Mouse (Mus musculus): ENCODE data around the gene Sox10. TPM values are rescaled to one million over a fixed set of nuclear protein-coding genes. Genes with fewer than 3 reads are reported as not detected.

The Sox10 gene
- not detected for polyA plus RNA-seq (2014; fragmentation: Illumina TruSeq; extraction: RNeasy Lipid Tissue Mini Kit (QIAGEN cat#74804); ENCODE audit: low read depth, low replicate concordance)

GRCm38 (mm10) chr15:79165140-79165539 is at the start of gene Sox10:
Gene Sox10, minus strand, starts transcription at chr15:79165240.

DNA sequence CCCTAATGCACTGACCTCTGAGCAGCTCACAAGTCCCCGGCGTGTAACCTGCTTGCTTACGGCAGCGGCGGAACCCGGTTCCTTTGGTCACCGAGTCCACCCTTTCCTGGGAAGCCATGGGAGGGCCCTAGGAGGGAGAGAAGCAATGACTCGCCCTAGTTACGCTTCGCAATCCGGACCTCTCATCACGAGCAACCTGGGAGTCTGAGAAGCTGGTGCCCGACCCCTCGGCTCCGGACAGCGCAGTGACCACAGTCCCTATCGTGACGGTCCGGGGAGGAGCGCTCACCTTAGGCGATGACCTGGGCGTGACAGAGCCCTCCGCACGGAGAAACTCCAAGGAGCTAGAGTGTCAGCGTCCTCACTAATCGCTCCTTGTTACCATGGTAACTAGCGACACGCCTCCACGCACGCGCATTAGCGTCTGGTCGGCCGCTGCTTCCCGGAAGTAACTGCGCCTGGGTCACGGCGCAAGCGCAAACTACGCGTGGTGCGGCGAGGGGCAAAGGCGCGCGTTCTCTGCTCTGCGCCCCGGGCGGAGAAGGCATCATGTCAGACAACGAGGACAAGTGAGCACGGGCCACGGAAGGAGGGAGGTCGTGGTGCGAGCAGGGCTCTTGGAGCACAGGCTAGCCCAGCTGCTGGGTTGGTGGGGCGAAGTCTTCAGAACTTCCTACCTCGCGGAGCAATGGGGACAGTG is 24.0 kb downstream of the Sox10 start, which contains the start of the genes Polr2f and 1700088E04Rik:
Polr2f (plus strand) TSS at position 144 of the 700 bp plus-strand sequence.
1700088E04Rik (minus strand) TSS at position 388 of the 700 bp plus-strand sequence.

DNA sequence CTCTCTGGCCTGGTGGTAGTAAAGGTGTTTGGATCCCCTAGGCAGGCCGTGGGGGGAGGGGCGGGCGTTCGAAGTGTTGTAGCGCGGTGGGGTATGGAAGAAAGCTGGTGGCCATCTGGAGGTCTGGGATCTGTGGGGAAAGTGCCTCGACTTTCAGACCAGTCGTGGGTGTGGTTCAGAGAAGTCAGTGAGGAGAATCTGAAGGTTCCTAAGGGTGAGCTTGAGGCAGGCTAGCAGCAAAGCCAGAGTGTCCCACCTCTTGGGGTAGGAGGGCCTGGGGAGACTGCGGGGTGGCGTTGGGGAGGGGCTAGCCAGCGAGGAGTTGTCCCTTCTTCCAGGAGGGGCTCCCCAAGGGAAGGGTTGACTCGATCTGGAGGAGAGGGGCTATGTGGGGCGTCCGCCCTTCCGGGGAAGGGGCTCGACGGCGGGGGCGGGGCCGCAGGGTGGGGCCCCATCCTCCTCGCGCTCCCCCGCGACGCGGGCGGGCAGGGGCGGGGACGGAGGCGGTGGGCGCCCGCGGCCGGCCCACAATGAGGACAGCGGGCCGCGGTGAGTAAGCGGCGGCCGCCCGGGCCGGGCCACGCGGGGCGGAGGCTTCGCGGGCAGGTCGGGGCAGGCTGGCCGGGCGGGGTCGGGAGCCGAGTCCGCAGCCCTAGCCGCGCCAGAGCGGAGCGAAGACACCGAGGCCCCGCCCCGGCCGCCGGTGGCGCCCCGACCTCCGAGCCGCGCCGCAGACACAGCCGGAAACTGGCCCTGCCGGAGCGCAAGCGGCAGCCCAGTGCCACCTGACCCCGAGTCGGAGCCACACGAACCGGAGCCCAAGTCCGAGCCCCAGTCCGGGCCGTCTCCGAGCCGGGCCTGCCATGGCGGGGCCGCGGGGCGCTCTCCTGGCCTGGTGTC is 56.4 kb downstream of the Sox10 start, which contains the start of gene Micall1:
Micall1 (plus strand) TSS at position 478 of the 900 bp plus-strand sequence.

Other genes starting within 250 kb of the Sox10 start
- gene Lgals1, start 238.5 kb downstream of the Sox10 start, polyA plus RNA-seq (2014; fragmentation: Illumina TruSeq; extraction: RNeasy Lipid Tissue Mini Kit (QIAGEN cat#74804); ENCODE audit: low read depth, low replicate concordance): 6.5 TPM
- 6.2 TPM for gene Nol12, start 230.3 kb downstream of the Sox10 start, polyA plus RNA-seq (2014; fragmentation: Illumina TruSeq; extraction: RNeasy Lipid Tissue Mini Kit (QIAGEN cat#74804); ENCODE audit: low read depth, low replicate concordance)
- 4.3 TPM for gene Triobp, start 217.5 kb downstream of the Sox10 start, polyA plus RNA-seq (2014; fragmentation: Illumina TruSeq; extraction: RNeasy Lipid Tissue Mini Kit (QIAGEN cat#74804); ENCODE audit: low read depth, low replicate concordance)
- 127 TPM for gene H1f0, start 136.8 kb downstream of the Sox10 start, polyA plus RNA-seq (2014; fragmentation: Illumina TruSeq; extraction: RNeasy Lipid Tissue Mini Kit (QIAGEN cat#74804); ENCODE audit: low read depth, low replicate concordance)
- not detected for gene Galr3, start 123.4 kb downstream of the Sox10 start, polyA plus RNA-seq (2014; fragmentation: Illumina TruSeq; extraction: RNeasy Lipid Tissue Mini Kit (QIAGEN cat#74804); ENCODE audit: low read depth, low replicate concordance)
- gene Ankrd54, start 102.3 kb downstream of the Sox10 start, polyA plus RNA-seq (2014; fragmentation: Illumina TruSeq; extraction: RNeasy Lipid Tissue Mini Kit (QIAGEN cat#74804); ENCODE audit: low read depth, low replicate concordance): 1.3 TPM
- gene Eif3l, start 90.1 kb downstream of the Sox10 start, polyA plus RNA-seq (2014; fragmentation: Illumina TruSeq; extraction: RNeasy Lipid Tissue Mini Kit (QIAGEN cat#74804); ENCODE audit: low read depth, low replicate concordance): 85.8 TPM
- gene Micall1, start 56.3 kb downstream of the Sox10 start, polyA plus RNA-seq (2014; fragmentation: Illumina TruSeq; extraction: RNeasy Lipid Tissue Mini Kit (QIAGEN cat#74804); ENCODE audit: low read depth, low replicate concordance): 34.1 TPM
- not detected for gene Polr2f, start 24.2 kb downstream of the Sox10 start, polyA plus RNA-seq (2014; fragmentation: Illumina TruSeq; extraction: RNeasy Lipid Tissue Mini Kit (QIAGEN cat#74804); ENCODE audit: low read depth, low replicate concordance)
- 1.5 TPM for gene 1700088E04Rik, start 24.0 kb downstream of the Sox10 start, polyA plus RNA-seq (2014; fragmentation: Illumina TruSeq; extraction: RNeasy Lipid Tissue Mini Kit (QIAGEN cat#74804); ENCODE audit: low read depth, low replicate concordance)
- 5.9 TPM for gene Pick1, start 63.9 kb upstream of the Sox10 start, polyA plus RNA-seq (2014; fragmentation: Illumina TruSeq; extraction: RNeasy Lipid Tissue Mini Kit (QIAGEN cat#74804); ENCODE audit: low read depth, low replicate concordance)
- gene Gm49486, start 64.2 kb upstream of the Sox10 start, polyA plus RNA-seq (2014; fragmentation: Illumina TruSeq; extraction: RNeasy Lipid Tissue Mini Kit (QIAGEN cat#74804); ENCODE audit: low read depth, low replicate concordance): 0.41 TPM
- not detected for gene Slc16a8, start 89.5 kb upstream of the Sox10 start, polyA plus RNA-seq (2014; fragmentation: Illumina TruSeq; extraction: RNeasy Lipid Tissue Mini Kit (QIAGEN cat#74804); ENCODE audit: low read depth, low replicate concordance)
- gene Baiap2l2, start 120.3 kb upstream of the Sox10 start, polyA plus RNA-seq (2014; fragmentation: Illumina TruSeq; extraction: RNeasy Lipid Tissue Mini Kit (QIAGEN cat#74804); ENCODE audit: low read depth, low replicate concordance): not detected
- 0.41 TPM for gene Pla2g6, start 163.2 kb upstream of the Sox10 start, polyA plus RNA-seq (2014; fragmentation: Illumina TruSeq; extraction: RNeasy Lipid Tissue Mini Kit (QIAGEN cat#74804); ENCODE audit: low read depth, low replicate concordance)
- 1.6 TPM for gene Maff, start 181.4 kb upstream of the Sox10 start, polyA plus RNA-seq (2014; fragmentation: Illumina TruSeq; extraction: RNeasy Lipid Tissue Mini Kit (QIAGEN cat#74804); ENCODE audit: low read depth, low replicate concordance)
- gene Tmem184b, start 238.3 kb upstream of the Sox10 start, polyA plus RNA-seq (2014; fragmentation: Illumina TruSeq; extraction: RNeasy Lipid Tissue Mini Kit (QIAGEN cat#74804); ENCODE audit: low read depth, low replicate concordance): 11.0 TPM

All from adrenal gland, adult 10 weeks (tissue).